Mouse (Mus musculus) CD8-positive naive resting alpha-beta T cell, adult 2 months (primary cell): ENCODE data around the gene Tmem63c.

Experiments used
- DNase-seq, 2 experiments: peaks; one replicate each; pipeline ENCODE4 v3.0.0; 2022; ENCODE audit warnings: low read depth in 2 of 2, low spot score in 2 of 2

The Tmem63c gene

GRCm38 (mm10) chr12:87000151-87000839 lies 20.8 kb upstream of the Tmem63c start:
- DNase-seq, result no peak

- DNase-seq, result no peak
Measured at GRCm38 (mm10) chr12:87000840-87001176, 20.3 kb upstream of the Tmem63c start.

GRCm38 (mm10) chr12:87002209-87002608 lies 18.9 kb upstream of the Tmem63c start:
- DNase-seq, result no peak

GRCm38 (mm10) chr12:87002815-87003214 lies 18.3 kb upstream of the Tmem63c start:
- no peak for DNase-seq

GRCm38 (mm10) chr12:87003606-87004005 lies 17.5 kb upstream of the Tmem63c start:
- no peak for DNase-seq

- no peak for DNase-seq
Measured at GRCm38 (mm10) chr12:87004596-87004995, 16.5 kb upstream of the Tmem63c start.

- DNase-seq, result peak in 1 of 2 experiments; percentile 6
Measured at GRCm38 (mm10) chr12:87017041-87017440, 4.1 kb upstream of the Tmem63c start.

- DNase-seq, result no peak
Measured at GRCm38 (mm10) chr12:87018756-87019155, 2.4 kb upstream of the Tmem63c start.

GRCm38 (mm10) chr12:87022006-87022405 lies 866 bp downstream of the Tmem63c start:
- DNase-seq, result no peak

- DNase-seq, result no peak
Measured at GRCm38 (mm10) chr12:87023456-87023855, 2.3 kb downstream of the Tmem63c start.

GRCm38 (mm10) chr12:87026109-87026870 lies 5.2 kb downstream of the Tmem63c start:
- DNase-seq, result no peak

GRCm38 (mm10) chr12:87026871-87027240 lies 5.7 kb downstream of the Tmem63c start:
- no peak for DNase-seq

GRCm38 (mm10) chr12:87027391-87027790 lies 6.3 kb downstream of the Tmem63c start:
- DNase-seq, result no peak

GRCm38 (mm10) chr12:87028068-87028467 lies 6.9 kb downstream of the Tmem63c start:
- no peak for DNase-seq

GRCm38 (mm10) chr12:87029251-87029976 lies 8.3 kb downstream of the Tmem63c start:
- DNase-seq, result no peak

GRCm38 (mm10) chr12:87031163-87031763 lies 10.1 kb downstream of the Tmem63c start:
- DNase-seq, result no peak

GRCm38 (mm10) chr12:87036631-87037030 lies 15.5 kb downstream of the Tmem63c start:
- no peak for DNase-seq

- DNase-seq, result no peak
Measured at GRCm38 (mm10) chr12:87040166-87040565, 19.0 kb downstream of the Tmem63c start.

GRCm38 (mm10) chr12:87040857-87041256 lies 19.7 kb downstream of the Tmem63c start:
- DNase-seq, result no peak

- DNase-seq, result no peak
Measured at GRCm38 (mm10) chr12:87042456-87042855, 21.3 kb downstream of the Tmem63c start.

- DNase-seq, result no peak
Measured at GRCm38 (mm10) chr12:87043221-87043620, 22.1 kb downstream of the Tmem63c start.

- no peak for DNase-seq
Measured at GRCm38 (mm10) chr12:87044711-87045110, 23.6 kb downstream of the Tmem63c start.
